Mouse (Mus musculus) CH12.LX (cell line): ENCODE results near the gene Ntm.

ENCODE experiments used
- BHLHE40 ChIP-seq: IDR thresholded peaks from 2 replicates; pipeline ENCODE4 v1.6.1; 2011; ENCODE audit warnings: mild to moderate bottlenecking, low read depth, low read length, improper control_type of control experiment
- NRF1 ChIP-seq: IDR thresholded peaks from 2 replicates; pipeline ENCODE4 v1.6.1; 2014; ENCODE audit warnings: low read depth, mild to moderate bottlenecking, inconsistent platforms, low read length, improper control_type of control experiment, moderate library complexity
- POLR2A ChIP-seq: IDR thresholded peaks from 2 replicates; pipeline ENCODE4 v1.6.1; 2011; ENCODE audit warnings: low read depth, mild to moderate bottlenecking, improper control_type of control experiment, low read length

DNA sequence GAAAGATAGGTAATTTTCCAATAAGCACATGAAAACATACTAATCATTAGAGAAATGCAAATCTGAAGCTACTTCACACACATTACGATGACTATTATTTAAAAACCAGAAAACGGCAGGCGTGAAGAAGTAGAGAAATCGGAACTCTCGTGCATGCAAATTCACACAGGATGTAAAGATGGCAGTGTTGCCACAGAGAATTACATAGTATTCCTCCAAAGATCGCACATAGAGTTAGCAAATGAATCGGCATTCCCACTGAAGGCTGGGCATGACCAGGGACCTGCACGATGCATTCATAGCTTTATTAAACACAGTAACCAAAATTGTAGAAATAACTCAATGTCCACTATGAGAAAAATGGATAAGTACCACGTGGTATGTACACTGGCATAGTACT lies 158.5 kb downstream of the Ntm start:
- TF ChIP-seq BHLHE40 (no peak), POLR2A (no peak), NRF1 (no peak)
